Mouse (Mus musculus): ENCODE results near the gene 1110051M20Rik. TPM values are rescaled to one million over a fixed set of nuclear protein-coding genes. Genes with fewer than 3 reads are reported as not detected.

The 1110051M20Rik gene
- total and polyA plus RNA-seq, 3 experiments = 21.1 to 34.0 (median 26.2) TPM

- Histone ChIP-seq H3K9ac (ENCODE audit: insufficient read depth, low read depth) (no peak overlapping the region), H3K36me3 (replicated peaks in 1 of 2; ENCODE audit: control insufficient read depth in 1 of 2, insufficient read depth in 1 of 2, low read length in 1 of 2) (peaks cover 11 to 12% of the 10 kb centered on the region in 2 experiments), H3K9me3 (replicated peaks; ENCODE audit: low read length) (no peaks in the 10 kb centered on the region), H3K4me1 (ENCODE audit: control insufficient read depth in 1 of 2, insufficient read depth in 2 of 2) (peaks cover 0 to 10% of the 10 kb centered on the region in 2 experiments; a peak in 2 of 4 replicates), H3K4me2 (ENCODE audit: insufficient read depth, low read depth, poor library complexity, severe bottlenecking) (no peak overlapping the region), H3K79me2 (replicated peaks; ENCODE audit: control insufficient read depth, extremely low read depth, insufficient read depth, poor library complexity, severe bottlenecking) (no peaks in the 10 kb centered on the region), H3K27me3 (replicated peaks) (no peaks in the 10 kb centered on the region), H3K4me3 (replicated peaks in 1 of 3; ENCODE audit: low read depth in 2 of 3, low read length in 2 of 3, poor library complexity in 1 of 3) (no peak overlapping the region), H3K27ac (ENCODE audit: insufficient read depth, low read depth) (no peak overlapping the region)
- dilution Hi-C loops (cut with MboI; ENCODE audit: extremely low pct_ligation_motif_present, extremely low pct_unique_long_range_greater_than_20kb, low sequenced_read_pairs) = no loop called here
- in situ Hi-C loops (cut with MboI; ENCODE audit: low pct_ligation_motif_present, low pct_unique_long_range_greater_than_20kb, low sequenced_read_pairs) = no loop called here
- TF ChIP-seq HCFC1 (IDR thresholded peaks at IDR 0.05; ENCODE audit: low read depth, low read length) (no peak), RCOR1 (conservative IDR thresholded peaks at IDR 0.05; ENCODE audit: low read depth, low read length) (no peak), MAZ (IDR thresholded peaks at IDR 0.05; ENCODE audit: low read depth, low read length) (no peak), JUND (conservative IDR thresholded peaks at IDR 0.05; ENCODE audit: low read depth, low read length) (no peak), ZC3H11A (IDR thresholded peaks at IDR 0.05; ENCODE audit: low read depth, low read length) (no peak), ZMIZ1 (IDR thresholded peaks at IDR 0.05; ENCODE audit: low read depth, low read length) (no peak), NELFE (IDR thresholded peaks at IDR 0.05; ENCODE audit: low read depth, low read length) (no peak), EP300 (IDR thresholded peaks at IDR 0.05; ENCODE audit: low read length) (no peak), IRF4 (IDR thresholded peaks at IDR 0.05; ENCODE audit: low read depth, low read length) (no peak), GABPA (IDR thresholded peaks at IDR 0.05; ENCODE audit: insufficient replicate concordance, low read depth, low read length) (no peak)
- DNase-seq (ENCODE audit: extremely low read depth) = no peak
Observed at GRCm38 (mm10) chr2:91485256-91485655, 40.8 kb upstream of the 1110051M20Rik start.

DNA sequence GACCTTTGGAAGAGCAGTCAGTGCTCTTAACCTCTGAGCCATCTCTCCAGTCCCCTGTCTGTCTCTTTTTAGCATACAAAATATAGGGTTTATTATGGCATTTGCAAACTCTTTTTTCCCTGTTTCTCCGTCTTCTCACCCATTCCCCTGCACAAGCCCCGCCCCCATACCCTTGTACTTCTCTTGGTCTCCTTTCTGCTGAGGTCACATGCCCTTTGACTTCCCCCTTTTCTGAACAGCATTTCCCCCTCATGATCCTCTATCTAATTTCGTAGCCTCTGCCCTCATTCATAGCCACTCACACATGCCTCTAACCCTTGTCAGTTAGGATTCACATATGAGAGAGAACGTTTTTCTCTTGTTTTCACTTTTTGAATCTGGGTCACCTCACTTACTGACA is 40.2 kb upstream of the 1110051M20Rik start:
- Histone ChIP-seq H3K9me3 (replicated peaks; ENCODE audit: low read length) (no peaks in the 10 kb centered on the region), H3K36me3 (replicated peaks in 1 of 2; ENCODE audit: control insufficient read depth in 1 of 2, insufficient read depth in 1 of 2, low read length in 1 of 2) (peaks cover 10% of the 10 kb centered on the region in 2 experiments), H3K27ac (ENCODE audit: insufficient read depth, low read depth) (no peak overlapping the region), H3K9ac (ENCODE audit: insufficient read depth, low read depth) (no peak overlapping the region), H3K4me2 (ENCODE audit: insufficient read depth, low read depth, poor library complexity, severe bottlenecking) (no peak overlapping the region), H3K4me3 (replicated peaks in 1 of 3; ENCODE audit: low read depth in 2 of 3, low read length in 2 of 3, poor library complexity in 1 of 3) (no peak overlapping the region), H3K4me1 (ENCODE audit: control insufficient read depth in 1 of 2, insufficient read depth in 2 of 2) (peaks cover 0 to 10% of the 10 kb centered on the region in 2 experiments; a peak in 2 of 4 replicates), H3K79me2 (replicated peaks; ENCODE audit: control insufficient read depth, extremely low read depth, insufficient read depth, poor library complexity, severe bottlenecking) (no peaks in the 10 kb centered on the region), H3K27me3 (replicated peaks) (no peaks in the 10 kb centered on the region)
- TF ChIP-seq UBTF (IDR thresholded peaks at IDR 0.05; ENCODE audit: low read depth, low read length) (no peak), POLR2A (IDR thresholded peaks at IDR 0.05; ENCODE audit: low read depth, low read length) (no peak), NELFE (IDR thresholded peaks at IDR 0.05; ENCODE audit: low read depth, low read length) (no peak), USF1 (IDR thresholded peaks at IDR 0.05; ENCODE audit: low read depth, low read length) (no peak), KAT2A (IDR thresholded peaks at IDR 0.05; ENCODE audit: insufficient replicate concordance, low read length) (no peak), GABPA (IDR thresholded peaks at IDR 0.05; ENCODE audit: insufficient replicate concordance, low read depth, low read length) (no peak), ZNF384 (IDR thresholded peaks at IDR 0.05; ENCODE audit: low read depth, low read length) (no peak), MXI1 (IDR thresholded peaks at IDR 0.05; ENCODE audit: low read depth, low read length) (no peak), ETS1 (conservative IDR thresholded peaks at IDR 0.05; ENCODE audit: low read depth, low read length) (no peak), PAX5 (IDR thresholded peaks at IDR 0.05; ENCODE audit: low read length) (no peak), MEF2A (IDR thresholded peaks at IDR 0.05; ENCODE audit: borderline replicate concordance, low read depth, low read length) (no peak), TBP (conservative IDR thresholded peaks at IDR 0.05; ENCODE audit: low read depth, low read length) (no peak), POLR2AphosphoS2 (IDR thresholded peaks at IDR 0.05; ENCODE audit: low read depth, low read length) (no peak), SMC3 (IDR thresholded peaks at IDR 0.05; ENCODE audit: low read depth, low read length) (no peak), RAD21 (IDR thresholded peaks at IDR 0.05; ENCODE audit: low read depth, low read length) (no peak), CHD2 (IDR thresholded peaks at IDR 0.05; ENCODE audit: low read length) (no peak), EP300 (IDR thresholded peaks at IDR 0.05; ENCODE audit: low read length) (no peak), MAFK (IDR thresholded peaks at IDR 0.05; ENCODE audit: insufficient replicate concordance, low read length) (no peak)
- in situ Hi-C loops (cut with MboI; ENCODE audit: low pct_ligation_motif_present, low pct_unique_long_range_greater_than_20kb, low sequenced_read_pairs) = loop anchor here (5.0 kb wide), 1 partner anchor 202 kb away; no protein-coding TSS in a partner anchor
- dilution Hi-C loops (cut with MboI; ENCODE audit: extremely low pct_ligation_motif_present, extremely low pct_unique_long_range_greater_than_20kb, low sequenced_read_pairs) = no loop called here
- no peak for DNase-seq (ENCODE audit: extremely low read depth)
